Mouse (Mus musculus): ENCODE data around the gene Ndufa4l2.

DNA sequence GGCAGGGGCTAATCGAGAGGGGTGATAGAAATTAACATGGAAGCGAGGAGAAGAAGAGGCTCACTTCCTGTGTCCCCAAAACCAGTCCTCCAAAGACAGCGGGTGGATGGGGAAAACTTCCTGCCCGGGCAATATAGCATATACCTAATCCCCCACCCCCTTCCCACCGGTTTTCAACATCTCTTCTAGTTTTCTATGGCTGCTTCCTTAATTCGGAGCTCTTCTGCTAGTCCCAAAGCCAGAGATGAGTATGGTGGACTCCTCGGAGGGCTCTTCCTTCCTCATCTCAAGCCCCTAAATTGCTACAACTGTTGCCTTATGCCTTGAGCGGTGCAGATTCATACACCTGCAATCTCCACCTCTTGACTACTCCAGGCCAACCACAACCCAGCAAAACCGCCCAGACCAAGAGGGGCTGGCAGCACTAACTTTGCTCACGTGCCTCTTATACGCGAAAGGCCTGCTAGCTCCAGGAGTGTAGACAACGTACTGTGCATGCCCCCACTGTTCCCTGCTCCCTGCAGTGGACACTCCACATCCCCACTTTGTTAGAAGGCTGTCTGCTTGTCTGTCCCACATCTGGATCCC lies 562 bp upstream of the Ndufa4l2 start:
- TF ChIP-seq TAL1 (IDR thresholded peaks at IDR 0.05; ENCODE audit: low read length) (no peak), GATA1 (IDR thresholded peaks at IDR 0.05; ENCODE audit: low read length) (no peak)
